Mouse (Mus musculus) testis, adult 2 months (tissue): ENCODE measurements at regions not wholly inside any gene's neighbourhood (a gene's known extent, or its start where the extent isn't known, plus 50 kb on each side); places are given as distances from the start of the nearest gene placed in this dataset.

Experiments
- H3K27ac ChIP-seq: fragments of 200-500 bp; 2 replicates; pipeline ENCODE4 v1.5.1; 2012; ENCODE audit warnings: low read depth, low read length; ENCODE audit not compliant: control insufficient read depth, insufficient read depth
- H3K27me3 ChIP-seq: fragments of 200-500 bp; 2 replicates; pipeline ENCODE4 v1.6.1; 2012; ENCODE audit warnings: mild to moderate bottlenecking, low read length, moderate library complexity; ENCODE audit not compliant: control insufficient read depth, insufficient read depth
- H3K36me3 ChIP-seq: fragments of 200-500 bp; 2 replicates; pipeline ENCODE4 v1.6.1; 2012; ENCODE audit warnings: mild to moderate bottlenecking, low read length; ENCODE audit not compliant: control insufficient read depth, insufficient read depth
- H3K4me1 ChIP-seq: fragments of 200-500 bp; 2 replicates; pipeline ENCODE4 v1.6.1; 2012; ENCODE audit warnings: low read length; ENCODE audit not compliant: control insufficient read depth, insufficient read depth
- H3K4me3 ChIP-seq: fragments of 200-500 bp; 2 replicates; pipeline ENCODE4 v1.5.1; 2012; ENCODE audit warnings: low read depth, mild to moderate bottlenecking, low read length, moderate library complexity, mixed read lengths; ENCODE audit not compliant: control insufficient read depth
- CTCF ChIP-seq: fragments of 200-500 bp; IDR thresholded peaks from 2 replicates; pipeline ENCODE4 v1.5.1; 2012; ENCODE audit warnings: low read depth, mild to moderate bottlenecking, inconsistent platforms, low read length, moderate library complexity; ENCODE audit not compliant: control insufficient read depth, insufficient read depth, insufficient replicate concordance
- POLR2A ChIP-seq: fragments of 200-500 bp; IDR thresholded peaks from 2 replicates; pipeline ENCODE4 v1.6.1; 2012; ENCODE audit warnings: low read depth, mild to moderate bottlenecking, inconsistent platforms, low read length, moderate library complexity; ENCODE audit not compliant: control insufficient read depth

- Histone ChIP-seq H3K27me3 (no peaks in the 10 kb centered on the region), H3K4me1 (no peaks in the 10 kb centered on the region), H3K36me3 (no peaks in the 10 kb centered on the region), H3K4me3 (no peak overlapping the region), H3K27ac (no peak overlapping the region)
- TF ChIP-seq CTCF, result no peak
- TF ChIP-seq POLR2A, result no peak
Observed at GRCm38 (mm10) chr14:25311475-25311874, 147.5 kb upstream of the Zmiz1 start.

- H3K4me3 ChIP-seq, result no peak overlapping the region
- H3K4me1 ChIP-seq, result no peaks in the 10 kb centered on the region
- TF ChIP-seq POLR2A (no peak), CTCF (no peak)
- no peaks in the 10 kb centered on the region for H3K36me3 ChIP-seq
- H3K27ac ChIP-seq, result no peak overlapping the region
- no peaks in the 10 kb centered on the region for H3K27me3 ChIP-seq
Observed at GRCm38 (mm10) chr14:25312135-25312534, 146.8 kb upstream of the Zmiz1 start.

GRCm38 (mm10) chr14:25312814-25313426, 146.1 kb upstream of the Zmiz1 start:
- Histone ChIP-seq H3K4me3 (no peak overlapping the region), H3K27me3 (no peaks in the 10 kb centered on the region), H3K27ac (no peak overlapping the region), H3K4me1 (no peaks in the 10 kb centered on the region; the same call in 1 of the 2 replicates), H3K36me3 (no peaks in the 10 kb centered on the region)
- TF ChIP-seq CTCF, result no peak
- TF ChIP-seq POLR2A, result no peak

GRCm38 (mm10) chr14:25313693-25314240, 145.2 kb upstream of the Zmiz1 start:
- no peaks in the 10 kb centered on the region; the same call in none of the 2 replicates for H3K4me1 ChIP-seq
- no peaks in the 10 kb centered on the region for H3K27me3 ChIP-seq
- no peaks in the 10 kb centered on the region for H3K36me3 ChIP-seq
- no peak overlapping the region for H3K27ac ChIP-seq
- no peak overlapping the region for H3K4me3 ChIP-seq
- TF ChIP-seq CTCF (no peak), POLR2A (no peak)

DNA sequence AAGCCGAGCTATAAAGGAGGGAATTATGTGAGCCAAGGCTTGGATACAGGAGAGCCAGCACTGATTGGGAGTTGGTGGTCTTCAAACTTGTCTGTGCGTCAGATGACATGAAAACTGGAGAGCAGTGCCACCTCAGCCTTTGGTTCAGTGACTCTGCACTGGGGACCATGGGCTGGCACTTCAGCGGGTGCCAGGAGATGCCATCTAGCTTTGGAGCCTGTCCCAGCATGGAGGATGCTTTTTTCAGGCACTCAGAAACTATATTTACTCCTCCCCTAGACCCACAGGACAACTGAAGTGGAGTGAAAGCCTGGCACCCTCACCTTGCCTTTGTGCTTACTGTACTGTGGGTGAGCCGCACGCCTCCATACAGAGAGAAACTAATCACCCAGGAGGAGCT, 142.5 kb upstream of the Zmiz1 start:
- Histone ChIP-seq H3K36me3 (no peaks in the 10 kb centered on the region), H3K27ac (no peak overlapping the region), H3K4me3 (no peak overlapping the region), H3K27me3 (no peaks in the 10 kb centered on the region), H3K4me1 (no peaks in the 10 kb centered on the region; the same call in none of the 2 replicates)
- TF ChIP-seq POLR2A, result no peak
- TF ChIP-seq CTCF, result no peak

- H3K4me3 ChIP-seq, result peak overlapping the region; percentile 3
Observed at GRCm38 (mm10) chr14:25317680-25318471, 141.1 kb upstream of the Zmiz1 start.

DNA sequence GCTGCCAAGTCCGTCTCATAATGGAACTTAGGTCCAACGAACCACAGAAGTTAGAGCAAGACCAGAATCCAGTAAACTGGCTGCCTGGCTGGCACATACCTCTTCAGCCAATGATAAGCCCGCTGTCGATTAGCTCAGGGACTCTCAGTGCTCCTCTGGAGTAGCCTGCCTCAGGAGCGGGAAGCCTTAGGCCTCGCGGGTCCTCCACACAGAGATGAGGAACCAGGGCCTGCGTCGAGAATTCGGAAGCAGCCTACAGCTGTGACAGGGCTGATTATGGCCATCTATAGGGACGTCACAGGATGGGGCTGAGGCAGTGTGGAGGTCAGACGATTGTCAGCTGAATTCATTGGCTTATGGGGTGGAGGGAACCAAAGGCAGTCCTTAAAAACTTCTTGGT, 140.1 kb upstream of the Zmiz1 start:
- no peak for TF ChIP-seq CTCF
- TF ChIP-seq POLR2A, result no peak
- Histone ChIP-seq H3K27ac (no peak overlapping the region), H3K36me3 (no peaks in the 10 kb centered on the region), H3K4me3 (no peak overlapping the region), H3K4me1 (no peaks in the 10 kb centered on the region; the same call in none of the 2 replicates), H3K27me3 (no peaks in the 10 kb centered on the region)

More at GRCm38 (mm10) chr14:25317680-25318471, 141.1 kb upstream of the Zmiz1 start:
- H3K27ac ChIP-seq, result no peak overlapping the region
- no peaks in the 10 kb centered on the region for H3K36me3 ChIP-seq
- no peaks in the 10 kb centered on the region for H3K27me3 ChIP-seq
- no peaks in the 10 kb centered on the region; the same call in none of the 2 replicates for H3K4me1 ChIP-seq
- no peak for TF ChIP-seq POLR2A
- TF ChIP-seq CTCF, result no peak
